Mouse (Mus musculus) B cell, adult (primary cell): ENCODE data around the gene Nacad. TPM values are rescaled to one million over a fixed set of nuclear protein-coding genes. Genes with fewer than 3 reads are reported as not detected.

Experiments used
- total RNA-seq: library from RNA; stranded (reverse); gene quantifications from 4 replicates; pipeline ENCODE4 v1.2.4, GENCODE M21; 2023; ENCODE audit not compliant: inconsistent age

Gene Nacad
- total RNA-seq: 0.39 to 0.58 TPM (median 0.45 TPM) in 4 replicates

DNA sequence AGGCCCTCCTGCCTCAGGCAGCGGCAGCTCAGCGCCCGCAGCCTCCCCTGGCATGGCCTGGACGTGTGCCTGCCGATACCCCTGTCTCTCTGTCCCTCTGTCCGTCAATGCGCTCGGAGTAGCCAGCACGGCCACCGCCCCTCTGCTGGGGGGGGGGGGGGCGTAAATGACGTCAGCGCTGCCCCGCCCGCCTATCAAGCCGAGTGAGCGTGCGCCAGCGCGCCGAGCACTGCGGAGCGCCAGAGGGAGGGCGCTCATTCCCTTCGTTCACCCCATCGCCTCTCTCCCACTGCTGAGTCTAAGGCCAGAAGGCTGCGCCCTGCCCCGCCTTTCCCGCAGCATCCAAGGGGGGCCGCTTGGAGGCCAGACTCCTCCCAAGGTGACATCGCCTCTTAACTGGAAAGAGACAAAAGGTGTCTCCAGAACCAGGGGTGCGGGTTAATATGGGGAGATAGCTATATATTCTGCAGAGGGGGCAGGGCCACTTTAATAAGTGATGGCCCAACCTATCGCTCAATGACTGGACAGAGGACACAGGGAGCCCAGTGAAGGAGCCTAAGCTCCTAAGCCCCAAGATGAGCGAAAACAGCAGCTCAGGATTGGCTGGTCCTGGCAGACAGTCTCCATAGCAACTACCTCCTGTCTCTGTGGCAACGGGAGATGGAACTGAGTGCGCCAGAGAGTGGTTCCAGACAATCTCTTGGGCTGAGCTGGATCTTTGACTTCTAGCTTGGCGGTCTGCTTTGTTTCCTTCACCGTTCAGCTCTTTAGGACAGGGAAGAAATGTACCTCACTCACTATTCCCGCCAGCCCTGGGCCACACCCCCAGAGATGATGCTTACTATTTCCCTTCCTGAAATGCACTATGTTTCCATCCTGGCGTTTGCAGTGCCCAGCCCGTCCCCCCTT is at the start of gene Nacad:
Gene Nacad (minus strand): TSS at position 563 of the 909 bp plus-strand sequence.

DNA sequence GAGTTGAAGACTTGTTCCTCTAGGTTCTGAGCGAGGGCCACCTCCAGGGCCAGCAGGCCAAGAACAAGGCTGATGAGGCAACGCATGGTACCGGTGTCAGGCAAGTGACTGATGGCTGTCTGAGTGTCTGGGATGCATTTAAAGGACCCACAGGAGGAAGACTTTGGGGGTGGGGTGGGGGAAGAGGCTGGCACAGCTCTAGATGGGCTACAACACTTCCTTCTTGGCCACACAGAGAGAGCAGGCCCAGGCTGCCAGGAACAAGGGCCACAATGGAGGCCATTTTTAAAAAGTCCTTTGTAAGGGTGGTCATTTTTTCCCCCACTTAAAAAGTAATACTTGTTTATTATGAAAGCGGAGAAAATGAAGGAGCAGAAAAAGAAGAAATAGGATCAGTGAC is 32.7 kb upstream of the Nacad start, which contains the start of gene Wap:
Gene Wap (minus strand): TSS at position 101 of the 400 bp plus-strand sequence.

DNA sequence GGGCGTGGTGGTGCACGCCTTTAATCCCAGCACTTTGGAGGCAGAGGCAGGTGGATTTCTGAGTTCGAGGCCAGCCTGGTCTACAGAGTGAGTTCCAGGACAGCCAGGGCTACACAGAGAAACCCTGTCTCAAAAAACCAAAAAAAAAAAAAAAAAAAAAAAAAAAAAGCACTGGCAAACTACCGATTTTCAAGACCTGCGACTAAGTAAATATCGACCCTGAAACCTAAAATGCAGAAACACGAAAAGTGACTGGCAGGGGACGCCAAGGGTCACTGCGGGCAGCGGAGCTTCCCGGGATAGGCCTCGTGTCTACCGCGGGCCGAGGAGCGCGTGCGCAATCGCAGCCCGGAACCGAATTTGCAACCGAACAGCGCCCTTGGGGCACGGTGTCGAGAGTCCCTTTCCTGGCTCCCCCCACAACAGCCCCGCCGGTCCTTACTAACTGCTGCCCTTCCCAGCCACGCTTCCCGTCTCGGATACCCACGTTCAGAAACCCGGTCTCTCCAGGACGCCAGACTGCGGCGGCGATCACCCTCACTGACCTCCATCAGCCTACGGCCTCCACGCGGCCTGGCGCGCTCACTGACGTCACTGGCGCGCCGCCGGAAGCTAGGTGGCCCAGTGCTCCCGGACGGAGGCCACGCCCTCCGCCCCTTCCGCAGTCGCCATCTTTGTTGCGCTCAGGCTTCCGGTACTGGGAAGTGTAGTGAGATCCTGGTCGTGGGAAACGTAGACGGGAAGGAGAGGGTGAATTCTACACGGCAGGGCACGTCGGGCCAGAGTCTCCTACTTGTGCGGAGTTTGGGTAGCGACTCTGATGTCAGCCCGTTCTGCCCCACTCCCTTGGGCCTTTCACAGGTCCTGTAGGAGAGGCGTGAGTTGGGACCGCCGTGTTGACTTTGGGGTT is 19.9 kb upstream of the Nacad start, which contains the start of gene Tbrg4:
Gene Tbrg4 (minus strand): TSS at position 590 of the 910 bp plus-strand sequence.

Other genes starting within 250 kb of the Nacad start
- gene Zmiz2, start 217.0 kb downstream of the Nacad start, total RNA-seq: 156 to 179 TPM (median 172 TPM) in 4 replicates
- 1,109 to 1,160 TPM (median 1,157 TPM) in 4 replicates for gene Ppia, start 190.6 kb downstream of the Nacad start, total RNA-seq
- 48.2 to 60.5 TPM (median 58.2 TPM) in 4 replicates for gene H2afv, start 161.6 kb downstream of the Nacad start, total RNA-seq
- 76.5 to 81.5 TPM (median 78.9 TPM) in 4 replicates for gene Purb, start 130.1 kb downstream of the Nacad start, total RNA-seq
- 291 to 316 TPM (median 300 TPM) in 4 replicates for gene Myo1g, start 85.1 kb downstream of the Nacad start, total RNA-seq
- 257 to 287 TPM (median 265 TPM) in 4 replicates for gene Ccm2, start 59.2 kb downstream of the Nacad start, total RNA-seq
- 132 to 146 TPM (median 142 TPM) in 4 replicates for gene Tbrg4, start 20.0 kb upstream of the Nacad start, total RNA-seq
- gene Wap, start 32.6 kb upstream of the Nacad start, total RNA-seq: not detected in 4 replicates
- not detected in 4 replicates for gene Ramp3, start 52.5 kb upstream of the Nacad start, total RNA-seq
- gene Gm11983, start 231.6 kb upstream of the Nacad start, total RNA-seq: not detected in 4 replicates